Mouse (Mus musculus): ENCODE data around the gene Olfr874. TPM values are rescaled to one million over a fixed set of nuclear protein-coding genes. Genes with fewer than 3 reads are reported as not detected.
"Not testable (repeated sequence)": the region's sequence is repeated elsewhere in the genome, so short reads cannot be mapped to it uniquely, and the experiment has no call there.

Olfr874 gene
- polyA plus RNA-seq, 1 experiment from 2014 or later: not detected

- no peak within 1 kb of the TSS for H3K4me2 ChIP-seq (replicated peaks; ENCODE audit: low read depth, low read length)
- H3K9me3 ChIP-seq (ENCODE audit: control insufficient read depth, low read depth, low read length): no peaks in the 10 kb centered on the region
- H3K27ac ChIP-seq (ENCODE audit: low read length): no peak within 1 kb of the TSS
- no peaks in the 10 kb centered on the region for H3K27me3 ChIP-seq (ENCODE audit: control insufficient read depth, insufficient read depth, low read length)
- no peak within 1 kb of the TSS for H3K9ac ChIP-seq (replicated peaks; ENCODE audit: low read depth, low read length)
- ATAC-seq (ENCODE audit: insufficient number of reproducible peaks, insufficient read depth, low FRiP score, low read depth): no peak
- no peaks in the 10 kb centered on the region for H3K4me1 ChIP-seq (ENCODE audit: control insufficient read depth, insufficient read depth, low read length)
- WGBS: 39% methylated on average over 2 of the region's 2 CpGs
- H3K36me3 ChIP-seq (ENCODE audit: control insufficient read depth, insufficient read depth, low read length): no peaks in the 10 kb centered on the region
- H3K4me3 ChIP-seq (ENCODE audit: low read depth, low read length): no peak within 1 kb of the TSS
Measured at GRCm38 (mm10) chr9:37771759-37772158, 26.9 kb downstream of the Olfr874 start, which contains the start of gene Olfr875. Olfr875 (plus strand) TSS chr9:37771857.

- ATAC-seq (ENCODE audit: insufficient number of reproducible peaks, insufficient read depth, low FRiP score, low read depth): peak; percentile 63
- Histone ChIP-seq H3K4me2 (replicated peaks; ENCODE audit: low read depth, low read length) (no peak overlapping the region; the same call in 1 of the 2 replicates), H3K36me3 (ENCODE audit: control insufficient read depth, insufficient read depth, low read length) (no peaks in the 10 kb centered on the region), H3K4me3 (ENCODE audit: low read depth, low read length) (no peak overlapping the region), H3K9me3 (ENCODE audit: control insufficient read depth, low read depth, low read length) (no peaks in the 10 kb centered on the region), H3K4me1 (ENCODE audit: control insufficient read depth, insufficient read depth, low read length) (no peaks in the 10 kb centered on the region), H3K27ac (ENCODE audit: low read length) (no peak overlapping the region), H3K27me3 (ENCODE audit: control insufficient read depth, insufficient read depth, low read length) (no peaks in the 10 kb centered on the region), H3K9ac (replicated peaks; ENCODE audit: low read depth, low read length) (no peak overlapping the region)
- WGBS: 2% methylated on average over 7 of the region's 7 CpGs
Measured at GRCm38 (mm10) chr9:37782766-37783260, 37.9 kb downstream of the Olfr874 start.

GRCm38 (mm10) chr9:37783394-37784387, 38.8 kb downstream of the Olfr874 start:
- WGBS: 64% methylated on average over 10 of the region's 15 CpGs
- peak; percentile 61 for ATAC-seq (ENCODE audit: insufficient number of reproducible peaks, insufficient read depth, low FRiP score, low read depth)
- not testable (repeated sequence) for H3K27ac ChIP-seq (ENCODE audit: low read length)

DNA sequence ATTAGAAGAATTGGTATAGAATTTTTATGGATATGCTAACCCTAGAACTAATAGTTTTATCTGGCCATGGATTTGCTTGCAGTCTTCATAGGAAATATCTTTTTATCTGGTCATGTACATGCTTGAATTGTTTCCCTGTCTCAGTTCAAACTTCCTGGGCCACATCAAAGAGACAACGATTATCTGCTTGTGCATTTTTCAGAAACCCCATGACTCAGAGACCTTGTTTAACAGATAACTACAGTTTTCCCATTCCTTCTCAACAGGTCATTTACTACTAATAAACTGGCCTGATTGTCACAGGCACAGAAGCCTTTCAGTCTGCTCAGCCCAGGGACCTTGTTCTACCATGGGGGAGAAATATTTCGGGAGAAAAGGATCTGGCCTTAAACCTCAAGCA, 41.5 kb downstream of the Olfr874 start:
- H3K9ac ChIP-seq (replicated peaks; ENCODE audit: low read depth, low read length): no peak overlapping the region
- H3K27me3 ChIP-seq (ENCODE audit: control insufficient read depth, insufficient read depth, low read length): no peaks in the 10 kb centered on the region
- no peak overlapping the region for H3K4me3 ChIP-seq (ENCODE audit: low read depth, low read length)
- ATAC-seq (ENCODE audit: insufficient number of reproducible peaks, insufficient read depth, low FRiP score, low read depth): no peak
- no peaks in the 10 kb centered on the region for H3K4me1 ChIP-seq (ENCODE audit: control insufficient read depth, insufficient read depth, low read length)
- no peaks in the 10 kb centered on the region for H3K9me3 ChIP-seq (ENCODE audit: control insufficient read depth, low read depth, low read length)
- 72% methylated on average over 2 of the region's 2 CpGs for WGBS
- no peak overlapping the region for H3K4me2 ChIP-seq (replicated peaks; ENCODE audit: low read depth, low read length)
- no peak overlapping the region for H3K27ac ChIP-seq (ENCODE audit: low read length)
- H3K36me3 ChIP-seq (ENCODE audit: control insufficient read depth, insufficient read depth, low read length): no peaks in the 10 kb centered on the region

More at GRCm38 (mm10) chr9:37783394-37784387, 38.8 kb downstream of the Olfr874 start:
- H3K27me3 ChIP-seq (ENCODE audit: control insufficient read depth, insufficient read depth, low read length); H3K9me3 ChIP-seq (ENCODE audit: control insufficient read depth, low read depth, low read length); H3K4me3 ChIP-seq (ENCODE audit: low read depth, low read length); H3K4me2 ChIP-seq (replicated peaks; ENCODE audit: low read depth, low read length); H3K9ac ChIP-seq (replicated peaks; ENCODE audit: low read depth, low read length); H3K36me3 ChIP-seq (ENCODE audit: control insufficient read depth, insufficient read depth, low read length); H3K4me1 ChIP-seq (ENCODE audit: control insufficient read depth, insufficient read depth, low read length): not testable (repeated sequence)

Other genes starting within 250 kb of the Olfr874 start
- gene Esam, start 217.0 kb upstream of the Olfr874 start, polyA plus RNA-seq (2014; fragmentation: Nextera tagmentation; extraction: Ambion mirVana): 57.9 and 58.3 TPM in 2 replicates
- 44.3 and 56.9 TPM in 2 replicates for gene Vsig2, start 205.9 kb upstream of the Olfr874 start, polyA plus RNA-seq (2014; fragmentation: Nextera tagmentation; extraction: Ambion mirVana)
- 4.7 and 5.7 TPM in 2 replicates for gene Nrgn, start 192.2 kb upstream of the Olfr874 start, polyA plus RNA-seq (2014; fragmentation: Nextera tagmentation; extraction: Ambion mirVana)
- 12.7 and 14.0 TPM in 2 replicates for gene Siae, start 189.4 kb upstream of the Olfr874 start, polyA plus RNA-seq (2014; fragmentation: Nextera tagmentation; extraction: Ambion mirVana)
- 5.3 and 7.4 TPM in 2 replicates for gene Spa17, start 131.4 kb upstream of the Olfr874 start, polyA plus RNA-seq (2014; fragmentation: Nextera tagmentation; extraction: Ambion mirVana)
- gene Tbrg1, start 87.8 kb upstream of the Olfr874 start, polyA plus RNA-seq (2014; fragmentation: Nextera tagmentation; extraction: Ambion mirVana): 161 and 166 TPM in 2 replicates
- gene Panx3, start 75.9 kb upstream of the Olfr874 start, polyA plus RNA-seq (2014; fragmentation: Nextera tagmentation; extraction: Ambion mirVana): not detected in 2 replicates
- gene Olfr160, start 28.9 kb upstream of the Olfr874 start, polyA plus RNA-seq (2014; fragmentation: Nextera tagmentation; extraction: Ambion mirVana): not detected in 2 replicates
- gene Olfr875, start 26.8 kb downstream of the Olfr874 start, polyA plus RNA-seq (2014; fragmentation: Nextera tagmentation; extraction: Ambion mirVana): not detected in 2 replicates
- not detected in 2 replicates for gene Olfr876, start 57.9 kb downstream of the Olfr874 start, polyA plus RNA-seq (2014; fragmentation: Nextera tagmentation; extraction: Ambion mirVana)
- not detected in 2 replicates for gene Olfr877, start 109.2 kb downstream of the Olfr874 start, polyA plus RNA-seq (2014; fragmentation: Nextera tagmentation; extraction: Ambion mirVana)
- gene Olfr145, start 151.6 kb downstream of the Olfr874 start, polyA plus RNA-seq (2014; fragmentation: Nextera tagmentation; extraction: Ambion mirVana): not detected in 2 replicates
- gene Olfr878, start 172.7 kb downstream of the Olfr874 start, polyA plus RNA-seq (2014; fragmentation: Nextera tagmentation; extraction: Ambion mirVana): not detected in 2 replicates
- gene Olfr881, start 246.7 kb downstream of the Olfr874 start, polyA plus RNA-seq (2014; fragmentation: Nextera tagmentation; extraction: Ambion mirVana): not detected in 2 replicates

Measured in stomach, embryonic 14.5 days (tissue).